Mouse (Mus musculus) ovary, postnatal 10 days (tissue): ENCODE results near the gene Aip.

ENCODE experiments used
- DNase-seq: peaks from one replicate; pipeline ENCODE4 v3.0.0; 2022; ENCODE audit warnings: low spot score

The Aip gene

GRCm38 (mm10) chr19:4125741-4126696 is at the start of gene Aip:
Gene Aip, minus strand, starts transcription at chr19:4125858.
- DNase-seq = peak; percentile 87

- no peak for DNase-seq
Observed at GRCm38 (mm10) chr19:4172925-4173324, 47.3 kb upstream of the Aip start.

- DNase-seq = no peak
Observed at GRCm38 (mm10) chr19:4171393-4172290, 46.0 kb upstream of the Aip start.

- DNase-seq = no peak
Observed at GRCm38 (mm10) chr19:4170723-4171392, 45.2 kb upstream of the Aip start.

GRCm38 (mm10) chr19:4169810-4170209 is 44.2 kb upstream of the Aip start:
- no peak for DNase-seq

GRCm38 (mm10) chr19:4169378-4169784 is 43.7 kb upstream of the Aip start:
- DNase-seq = peak; percentile 96

- no peak for DNase-seq
Observed at GRCm38 (mm10) chr19:4166678-4167476, 41.2 kb upstream of the Aip start.

GRCm38 (mm10) chr19:4164721-4165120 is 39.1 kb upstream of the Aip start:
- DNase-seq = no peak

GRCm38 (mm10) chr19:4164100-4164499 is 38.4 kb upstream of the Aip start:
- no peak for DNase-seq

- DNase-seq = no peak
Observed at GRCm38 (mm10) chr19:4163543-4163887, 37.9 kb upstream of the Aip start.

- DNase-seq = peak; percentile 91
Observed at GRCm38 (mm10) chr19:4162646-4163542, 37.2 kb upstream of the Aip start, which contains the start of gene Rps6kb2. Gene Rps6kb2, minus strand, starts transcription at chr19:4163354.

GRCm38 (mm10) chr19:4159049-4159448 is 33.4 kb upstream of the Aip start:
- no peak for DNase-seq

- DNase-seq = no peak
Observed at GRCm38 (mm10) chr19:4156771-4157170, 31.1 kb upstream of the Aip start.

GRCm38 (mm10) chr19:4156073-4156579 is 30.5 kb upstream of the Aip start:
- no peak for DNase-seq

- DNase-seq = no peak
Observed at GRCm38 (mm10) chr19:4155223-4156072, 29.8 kb upstream of the Aip start.

GRCm38 (mm10) chr19:4154437-4155222 is 29.0 kb upstream of the Aip start:
- DNase-seq = no peak

- no peak for DNase-seq
Observed at GRCm38 (mm10) chr19:4153232-4153654, 27.6 kb upstream of the Aip start, which contains the start of gene Ptprcap. Gene Ptprcap, plus strand, starts transcription at chr19:4153604.
